Mouse (Mus musculus) kidney, adult 18-20 months (tissue): Measurements from ENCODE around the gene Slc26a3.

Source experiments
- DNase-seq: peaks from one replicate; pipeline ENCODE4 v3.0.0; 2021

Slc26a3 gene

DNA sequence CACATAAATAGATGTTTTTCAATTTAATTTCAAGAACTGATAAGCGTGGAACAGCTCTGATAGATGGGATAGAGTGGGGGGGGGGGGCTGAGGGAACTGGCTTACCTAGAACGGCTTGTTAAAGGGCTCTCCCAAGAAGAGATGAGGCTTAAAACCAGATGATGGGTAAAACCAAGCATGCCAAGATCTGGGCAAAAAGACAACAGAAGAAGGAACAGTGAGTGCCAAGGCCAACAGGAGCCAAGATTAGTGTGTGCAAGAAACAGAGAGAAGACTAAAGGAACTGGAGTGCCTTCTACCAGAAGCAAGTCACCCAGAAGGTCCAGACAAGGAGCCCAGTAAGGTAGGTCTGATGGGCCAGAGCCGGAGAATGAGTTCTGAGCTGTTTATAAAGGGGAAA, at the start of gene Slc26a3:
TSS of gene Slc26a3 (plus strand) at position 301 of the 400 bp plus-strand sequence.
- no peak for DNase-seq

DNA sequence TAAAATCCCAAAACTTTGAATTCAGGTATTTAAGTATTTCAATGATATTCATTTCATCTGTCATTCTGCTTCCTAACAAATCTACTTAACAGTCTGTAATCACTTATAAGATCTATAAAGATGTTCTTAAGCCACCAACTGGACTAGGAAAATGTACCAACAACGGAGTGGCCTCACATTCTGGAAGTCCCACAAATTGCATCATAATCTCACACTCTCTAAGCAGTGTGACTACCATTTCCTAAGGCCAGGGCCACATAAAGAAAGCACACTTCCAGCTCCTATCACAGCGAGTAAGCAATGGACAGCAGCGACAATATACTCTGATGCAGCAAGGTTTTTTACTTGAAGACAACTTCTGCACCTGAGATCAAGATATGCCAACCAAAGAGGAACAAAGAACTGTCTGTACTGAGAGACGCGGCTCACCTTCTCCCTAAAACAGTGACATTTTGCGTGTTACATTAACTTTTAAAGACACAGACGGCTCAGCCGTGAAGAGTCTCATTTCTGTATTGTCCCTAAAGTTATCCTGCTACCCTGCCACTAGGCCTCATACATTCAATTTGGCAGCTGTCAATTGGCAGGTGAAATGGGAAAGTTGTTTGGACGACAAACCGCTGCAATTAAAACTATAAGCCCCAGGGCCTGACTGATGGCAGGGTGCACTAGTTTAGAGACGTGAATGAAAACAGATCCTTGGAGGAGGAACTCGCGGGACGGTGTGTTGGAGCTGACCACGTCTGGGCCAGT, 40.3 kb upstream of the Slc26a3 start:
- DNase-seq: no peak

DNA sequence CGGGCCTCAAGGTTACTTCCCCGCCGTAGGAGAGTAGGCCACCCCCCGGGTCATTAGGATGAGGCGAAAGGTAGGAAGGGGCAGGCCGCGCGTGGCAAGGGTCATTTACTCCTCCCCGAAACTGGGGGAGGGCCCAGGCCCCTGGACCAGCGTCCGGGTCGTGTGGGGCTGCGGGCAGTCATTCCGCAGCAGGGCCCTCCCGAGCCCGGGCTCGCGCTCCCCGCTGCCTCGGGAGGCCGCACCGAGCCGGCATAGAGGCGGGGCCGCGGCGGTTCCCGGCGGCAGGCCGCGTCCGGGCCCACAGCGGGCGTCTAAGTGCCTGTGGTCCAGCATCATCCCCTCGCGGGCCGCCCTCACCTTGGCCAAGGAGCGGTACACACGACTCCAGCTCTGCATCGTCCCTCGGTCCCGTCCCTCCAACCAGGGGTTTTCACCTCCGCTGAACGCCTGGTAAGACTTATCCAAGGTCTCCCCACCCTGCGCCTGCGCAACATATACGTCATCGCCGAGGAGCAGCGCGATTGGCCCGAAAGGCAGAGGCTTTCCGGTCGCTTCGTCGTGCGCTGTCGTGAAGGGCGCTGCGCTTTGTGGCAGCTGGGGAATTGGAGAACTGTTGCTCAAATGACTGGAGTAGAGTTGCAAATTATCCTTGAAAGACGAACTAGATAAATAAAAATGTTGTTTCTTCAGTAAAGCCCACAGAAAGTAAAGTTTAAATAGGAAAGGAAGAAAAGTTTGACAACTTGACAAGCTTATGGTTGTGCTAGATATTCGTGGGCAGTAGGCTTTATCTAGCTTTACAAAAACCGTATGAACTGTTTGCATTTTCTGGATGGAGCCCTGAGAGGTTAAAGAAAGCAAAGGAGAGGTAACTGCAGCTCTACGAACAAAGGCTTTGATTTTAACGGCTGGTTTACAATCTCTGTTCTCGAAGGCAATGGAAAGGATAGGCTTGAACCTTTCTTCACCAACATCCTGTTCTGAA, 39.4 kb upstream of the Slc26a3 start, which contains the start of gene Dld:
TSS of gene Dld (minus strand) at position 510 of the 985 bp plus-strand sequence.
- DNase-seq: peak; percentile 97

DNA sequence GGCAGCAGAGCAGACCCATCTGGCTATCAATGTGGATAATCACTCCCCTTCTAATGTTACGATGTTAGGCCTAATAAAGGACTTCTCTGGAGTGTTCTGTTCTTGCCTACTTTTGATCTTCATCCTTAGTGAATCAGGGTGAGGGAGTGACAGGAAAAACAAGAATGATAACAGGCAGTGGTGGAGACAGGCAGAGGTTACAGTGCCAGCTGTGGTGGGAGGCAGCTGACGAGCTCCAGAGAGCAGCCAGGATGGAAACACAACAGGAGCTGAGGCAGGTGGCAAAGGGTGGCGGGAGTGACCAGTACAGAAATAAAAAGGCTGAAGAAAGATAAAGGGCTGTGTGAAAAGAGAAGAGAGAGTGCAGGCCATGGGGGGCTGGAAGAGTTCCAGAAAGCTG, 24.2 kb upstream of the Slc26a3 start:
- DNase-seq: no peak

DNA sequence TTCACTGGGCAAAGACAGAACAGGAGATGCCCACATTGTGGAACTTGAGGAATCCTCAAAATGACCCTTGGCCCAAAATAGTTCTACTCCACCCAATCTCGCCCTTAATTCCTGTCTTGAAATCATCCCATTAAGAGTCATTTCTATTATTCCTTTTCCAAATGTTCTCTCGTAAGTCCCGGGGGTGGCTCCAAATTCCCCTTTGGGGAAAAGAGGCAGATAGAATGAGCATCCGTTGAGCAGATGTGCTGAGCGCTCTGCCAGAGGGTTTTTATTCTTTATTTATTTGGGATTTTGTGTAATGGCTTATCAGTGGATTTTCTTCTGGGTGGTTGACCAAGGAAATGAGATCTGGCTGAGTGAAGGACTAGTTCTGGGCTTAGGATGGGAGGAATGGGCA, 22.9 kb upstream of the Slc26a3 start:
- DNase-seq: no peak

DNA sequence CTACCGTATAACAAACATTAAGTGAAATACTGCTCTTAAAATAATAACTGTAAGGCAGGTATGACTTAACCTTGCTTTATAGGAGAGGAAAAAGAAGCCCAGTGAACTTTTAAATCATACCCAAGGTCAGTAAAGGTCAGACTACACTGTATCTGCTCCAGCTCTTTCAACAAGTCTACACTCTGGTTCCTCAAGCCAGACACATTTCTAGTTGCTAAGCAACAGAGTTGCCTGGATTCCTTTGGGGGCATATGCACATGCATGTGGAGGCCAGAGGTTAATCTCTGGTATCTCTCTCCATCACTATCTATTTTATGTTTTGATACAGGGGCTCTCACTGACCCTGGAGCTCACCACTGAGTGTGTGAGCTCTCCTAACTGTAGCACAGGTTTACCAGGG, 21.6 kb upstream of the Slc26a3 start:
- DNase-seq: no peak

DNA sequence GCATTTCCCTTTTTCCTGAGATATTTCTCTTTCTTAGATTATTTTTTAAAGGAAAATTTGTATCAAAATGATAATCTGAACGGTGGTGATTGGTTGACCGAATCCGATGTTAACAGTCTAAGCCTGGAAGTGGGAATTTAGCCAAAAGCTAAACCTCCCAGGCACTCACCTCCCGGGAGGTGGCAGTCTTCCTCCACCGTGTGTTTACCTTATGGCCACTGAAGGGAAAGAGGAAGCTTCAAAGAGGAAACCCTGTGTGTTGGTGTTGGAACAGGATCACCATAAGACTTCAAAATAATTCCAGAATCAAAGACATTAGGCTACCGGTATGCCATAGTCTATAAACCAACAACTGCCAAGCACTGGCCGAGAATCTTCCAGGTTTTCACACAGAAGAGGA, 21.0 kb upstream of the Slc26a3 start:
- DNase-seq: no peak

DNA sequence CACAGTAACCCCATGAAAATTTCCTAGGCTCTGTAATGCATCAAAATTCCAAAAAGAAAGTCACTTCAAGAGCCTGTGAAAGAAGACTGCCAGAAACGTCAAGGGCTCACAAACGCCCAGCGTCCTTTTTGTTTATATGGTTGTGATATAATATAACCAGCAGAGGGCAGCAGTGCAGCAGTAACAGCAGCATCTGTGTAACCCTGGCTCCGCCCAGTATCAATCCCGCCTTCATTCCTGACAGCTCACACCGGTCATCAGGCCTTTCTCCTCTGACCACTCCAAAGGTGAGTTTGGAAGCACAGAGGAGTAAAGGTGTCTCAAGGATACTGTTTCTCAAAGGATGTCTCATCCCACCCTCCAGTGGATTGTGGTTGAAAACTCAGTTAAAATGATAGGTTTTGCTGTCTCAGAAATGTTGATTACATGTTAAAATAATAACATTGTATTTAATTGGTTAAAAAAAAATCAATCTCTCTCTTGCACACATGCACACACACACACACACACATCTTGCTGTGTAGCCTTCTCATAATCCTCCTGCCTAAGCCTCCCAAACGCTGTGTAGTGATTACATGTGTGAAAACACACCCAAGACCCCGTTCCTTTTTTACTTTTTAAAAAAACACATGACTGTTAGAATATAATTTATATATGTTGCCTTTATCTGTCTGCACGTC, 15.9 kb upstream of the Slc26a3 start:
- DNase-seq: peak; percentile 64

DNA sequence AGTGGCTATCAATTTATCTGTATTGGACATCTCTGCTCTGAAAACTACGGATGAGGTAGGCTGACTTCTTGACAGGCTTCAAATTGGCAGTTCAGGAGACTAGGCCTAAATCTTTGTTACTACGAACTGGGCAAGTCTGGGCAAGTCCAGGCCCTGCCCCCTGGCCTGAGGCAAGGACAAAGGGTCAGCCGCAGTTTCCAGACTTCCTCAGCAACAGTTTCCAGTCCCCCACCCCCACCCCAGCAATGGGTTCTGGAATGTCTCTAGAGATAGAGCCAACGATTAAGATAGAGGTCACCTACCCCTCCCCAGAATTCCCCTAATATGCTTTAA, 15.4 kb upstream of the Slc26a3 start:
- DNase-seq: no peak

DNA sequence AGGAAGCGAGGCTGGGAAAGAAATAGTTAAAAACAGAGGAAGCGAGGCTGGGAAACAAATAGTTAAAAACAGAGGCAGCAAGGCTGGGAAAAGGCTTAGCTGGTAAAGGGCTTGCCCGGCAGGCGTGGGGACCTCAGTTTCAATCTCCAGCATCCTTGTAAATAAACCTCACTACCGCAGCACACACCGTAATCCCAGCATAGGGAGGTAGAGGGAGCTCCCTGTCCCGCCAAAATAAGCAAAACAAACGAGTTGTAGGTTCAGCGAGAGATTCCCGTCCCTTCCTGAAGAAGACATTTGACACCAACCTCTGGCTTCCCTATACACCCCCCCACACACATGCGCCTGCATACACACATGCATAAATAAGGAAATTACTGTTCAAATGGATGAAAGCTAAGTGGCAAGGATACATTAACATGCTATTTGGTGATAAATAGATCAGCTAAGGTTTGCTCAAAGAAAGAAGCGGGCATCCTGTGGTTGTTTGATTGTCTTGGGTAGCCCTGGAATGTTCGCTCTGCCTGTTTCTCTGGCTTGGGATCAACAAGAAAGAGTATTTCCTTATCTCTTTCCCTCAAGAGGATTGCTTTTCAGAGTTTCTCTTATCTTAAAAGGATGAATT, 14.2 kb upstream of the Slc26a3 start:
- DNase-seq: peak; percentile 4

DNA sequence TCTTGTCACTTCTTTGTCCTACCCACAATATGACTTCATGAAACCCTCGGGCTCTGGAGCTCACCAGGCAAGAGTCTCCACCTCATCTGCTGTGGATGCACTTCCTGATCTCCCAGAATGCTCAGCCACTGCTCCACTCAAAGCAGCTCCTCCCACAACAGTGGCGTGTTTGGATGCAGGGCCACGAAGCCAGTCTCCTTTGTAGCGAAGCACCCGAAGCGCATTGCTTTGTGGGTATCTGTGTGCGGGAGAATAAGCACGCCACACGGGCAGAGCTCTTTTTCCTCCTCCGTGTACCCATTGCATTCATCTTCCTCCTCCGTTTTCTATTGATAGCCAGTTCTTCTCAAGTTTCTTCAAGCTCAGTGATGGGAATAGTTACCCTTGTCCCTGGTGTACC, 13.4 kb upstream of the Slc26a3 start:
- no peak for DNase-seq

DNA sequence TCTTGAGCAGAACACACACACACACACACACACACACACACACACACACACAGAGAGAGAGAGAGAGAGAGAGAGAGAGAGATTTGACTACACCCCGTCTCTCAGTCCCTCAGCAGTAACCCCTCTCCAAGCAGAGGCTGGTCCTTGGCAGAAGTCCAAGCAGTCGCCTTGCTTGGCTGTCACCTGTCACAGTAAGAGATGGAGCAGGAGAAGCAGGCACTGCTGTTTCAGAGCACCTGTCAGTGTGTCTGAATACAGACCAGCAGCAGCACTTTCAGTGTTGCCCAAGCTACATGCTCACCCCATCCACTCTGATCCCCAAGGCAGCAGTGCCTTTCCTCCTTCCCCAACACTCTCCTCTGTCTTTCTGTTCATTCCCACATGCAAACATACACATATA, 9.8 kb upstream of the Slc26a3 start:
- no peak for DNase-seq

DNA sequence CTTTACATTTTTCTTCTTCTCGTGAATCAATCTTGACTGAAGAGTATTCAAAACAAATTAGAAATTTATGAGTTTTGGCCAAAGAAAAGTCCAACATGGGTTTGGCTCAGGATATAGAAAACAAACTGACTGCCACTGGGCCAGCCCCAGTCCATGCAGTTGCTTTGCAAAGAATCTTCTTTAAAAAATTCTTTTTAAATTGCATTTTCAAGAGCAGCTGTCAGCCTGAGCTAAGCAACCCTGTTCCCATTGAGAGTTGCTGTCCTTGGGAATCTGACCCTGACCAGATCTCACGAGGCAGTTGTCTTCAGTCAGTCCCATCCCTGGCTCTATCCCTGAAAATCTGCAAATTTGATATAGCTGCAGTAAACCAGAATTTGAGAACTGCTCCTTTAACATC, 8.2 kb upstream of the Slc26a3 start:
- DNase-seq: no peak

DNA sequence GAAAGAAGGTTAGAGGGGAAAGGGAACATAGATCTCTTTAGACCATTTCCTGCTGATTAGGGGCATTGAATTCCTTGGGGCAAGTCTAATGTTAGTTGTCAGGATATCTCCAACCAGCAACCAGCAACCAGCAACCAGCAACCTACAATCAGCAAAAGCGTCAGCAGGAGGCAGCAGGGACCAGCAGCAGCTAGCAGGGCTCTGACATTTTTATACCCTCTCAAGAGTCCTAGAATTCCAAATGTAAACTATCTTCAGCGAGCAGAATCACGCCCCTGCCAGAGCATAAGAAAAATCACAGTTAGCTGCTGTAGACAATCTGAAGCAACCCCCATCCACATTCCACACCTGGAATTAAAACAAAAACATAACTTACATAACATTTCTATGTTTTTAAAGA, 3.4 kb upstream of the Slc26a3 start:
- DNase-seq: no peak

DNA sequence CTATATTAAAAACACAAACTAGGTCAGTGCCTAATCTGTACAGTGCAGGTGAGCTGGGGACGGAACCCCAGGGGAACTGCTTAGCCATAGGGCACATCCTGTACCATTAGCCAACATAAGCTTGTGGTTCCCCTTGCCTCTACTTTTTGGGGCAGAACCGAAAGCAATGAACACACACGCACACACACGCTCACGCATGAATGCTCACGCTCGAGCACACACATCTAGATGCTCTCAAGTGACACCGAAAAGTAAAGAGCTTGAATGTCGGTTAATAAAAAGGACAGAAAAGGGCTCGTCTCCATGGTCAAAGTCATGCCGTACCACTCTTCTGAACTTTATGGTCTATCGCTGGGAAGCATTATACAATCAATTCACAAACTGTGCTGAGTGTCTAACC, 1.0 kb downstream of the Slc26a3 start:
- no peak for DNase-seq

DNA sequence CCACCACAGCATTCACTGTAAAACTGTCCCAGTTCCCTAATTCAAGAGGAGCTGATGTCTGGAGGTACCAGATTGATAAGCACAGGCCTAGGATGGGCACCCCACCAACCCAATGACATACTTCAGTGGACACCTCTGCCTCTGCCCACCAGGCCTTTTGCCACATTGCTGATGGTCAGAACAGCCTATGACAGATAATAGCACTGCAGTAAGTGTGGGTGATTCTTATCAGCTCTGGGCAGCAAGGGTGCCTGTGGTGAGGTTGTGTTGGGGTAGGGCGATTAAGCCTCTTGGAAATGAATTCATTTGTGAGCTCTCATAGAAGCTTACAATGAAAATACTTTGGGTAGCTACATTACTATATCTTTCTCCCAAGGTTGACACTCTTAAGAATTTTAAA, 5.2 kb downstream of the Slc26a3 start:
- DNase-seq: no peak

DNA sequence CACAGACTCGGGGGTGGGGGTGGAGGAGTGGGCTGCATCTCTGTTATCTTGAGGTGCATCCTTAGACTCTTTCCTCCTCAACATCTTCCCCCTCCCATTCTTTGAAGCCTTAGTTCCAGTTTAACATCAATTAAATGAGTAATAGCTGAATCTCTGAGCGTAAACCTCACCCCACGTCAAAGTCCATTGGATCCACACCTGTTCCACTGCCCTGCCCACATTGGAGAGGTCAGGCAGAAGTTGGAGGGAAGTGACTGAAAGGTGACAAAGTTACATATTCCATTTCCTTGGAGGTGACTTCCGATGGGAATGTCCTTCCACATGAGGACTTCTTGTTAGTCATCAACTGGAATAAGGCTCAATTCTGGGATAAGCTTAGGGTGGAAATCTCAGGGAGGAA, 7.0 kb downstream of the Slc26a3 start:
- DNase-seq: no peak

DNA sequence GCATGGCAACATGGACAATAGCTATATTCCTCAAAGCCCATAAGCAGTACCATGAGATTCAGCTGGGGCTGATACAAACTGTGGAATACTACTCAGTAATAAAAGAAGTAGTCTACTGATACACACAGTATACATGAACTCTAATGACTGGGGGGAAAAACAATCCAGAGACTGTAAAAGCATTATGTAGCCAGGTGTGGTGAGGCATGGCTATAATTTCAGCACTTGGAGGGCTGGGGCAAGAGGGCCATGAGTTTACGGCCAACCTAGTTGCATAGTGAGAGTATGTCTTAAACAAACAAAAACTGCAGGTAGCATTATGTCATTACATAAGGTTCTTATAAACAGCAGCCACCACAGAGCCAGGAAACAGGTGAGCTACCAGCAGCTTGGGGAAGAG, 10.2 kb downstream of the Slc26a3 start:
- no peak for DNase-seq

DNA sequence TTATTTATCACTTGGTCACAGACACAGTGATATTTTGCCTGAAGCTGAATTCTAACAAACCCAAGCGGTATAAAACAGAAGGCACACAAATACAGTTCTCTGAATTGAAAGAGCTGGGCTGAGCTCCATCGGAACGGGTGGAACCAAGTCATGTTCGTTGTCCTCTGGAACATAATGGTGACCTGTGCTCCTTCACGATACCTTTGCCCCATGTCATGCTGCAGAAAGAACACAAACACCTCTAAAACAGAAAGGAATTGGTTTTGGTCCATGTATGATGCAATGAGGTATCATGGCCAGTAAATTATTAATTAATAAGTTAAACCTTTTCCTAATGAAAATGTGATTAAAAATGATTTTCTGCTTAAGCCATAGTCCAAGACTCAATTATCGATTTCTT, 11.3 kb downstream of the Slc26a3 start:
- DNase-seq: no peak

DNA sequence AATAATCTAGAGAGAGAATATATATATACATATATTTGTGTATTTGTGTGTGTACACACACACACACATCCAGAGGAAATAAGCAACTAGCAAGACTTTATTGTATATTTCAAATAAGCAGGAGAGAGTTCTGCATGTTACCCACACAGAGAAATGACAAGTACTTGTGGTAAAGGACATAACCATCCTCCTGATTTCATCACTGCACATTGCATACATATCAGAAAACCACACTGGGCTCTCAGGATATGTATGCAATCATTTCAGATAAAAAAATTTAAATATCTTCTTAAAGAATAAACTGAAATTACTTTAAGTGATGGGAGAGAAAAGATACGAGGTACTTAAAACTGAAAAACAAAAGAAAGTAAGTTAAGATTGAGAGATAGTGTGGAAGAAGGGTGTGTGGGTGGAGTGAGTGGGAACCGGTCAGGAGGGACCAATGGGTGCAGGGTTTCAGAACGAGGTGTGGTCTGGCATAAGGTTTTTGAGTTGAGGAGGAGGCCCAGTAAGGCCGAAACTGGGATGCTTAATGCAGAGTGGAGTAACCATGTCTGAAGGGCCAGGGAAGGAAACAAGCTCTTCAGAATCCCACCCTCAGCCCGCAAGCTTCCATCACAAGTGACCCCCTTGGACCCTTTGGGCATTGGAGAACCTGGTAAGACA, 14.0 kb downstream of the Slc26a3 start:
- DNase-seq: no peak

DNA sequence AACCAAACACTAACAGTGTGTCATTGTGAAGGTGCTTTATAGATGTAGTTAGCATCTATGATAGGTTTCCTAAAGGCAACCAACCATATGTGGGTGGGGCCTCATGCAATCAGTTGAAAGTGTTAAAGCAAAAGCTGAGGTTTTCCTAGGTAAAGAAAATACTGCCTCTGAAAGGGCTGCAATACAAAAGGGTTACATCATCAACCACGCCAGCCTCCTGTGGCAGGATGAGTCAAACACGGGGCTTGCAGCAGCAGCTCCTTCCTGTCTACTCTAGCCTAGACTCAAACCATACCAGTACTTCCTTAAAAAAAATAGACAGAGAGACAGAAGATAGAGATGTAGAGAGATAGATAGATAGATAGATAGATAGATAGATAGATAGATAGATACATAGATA, 25.3 kb downstream of the Slc26a3 start:
- DNase-seq: no peak

DNA sequence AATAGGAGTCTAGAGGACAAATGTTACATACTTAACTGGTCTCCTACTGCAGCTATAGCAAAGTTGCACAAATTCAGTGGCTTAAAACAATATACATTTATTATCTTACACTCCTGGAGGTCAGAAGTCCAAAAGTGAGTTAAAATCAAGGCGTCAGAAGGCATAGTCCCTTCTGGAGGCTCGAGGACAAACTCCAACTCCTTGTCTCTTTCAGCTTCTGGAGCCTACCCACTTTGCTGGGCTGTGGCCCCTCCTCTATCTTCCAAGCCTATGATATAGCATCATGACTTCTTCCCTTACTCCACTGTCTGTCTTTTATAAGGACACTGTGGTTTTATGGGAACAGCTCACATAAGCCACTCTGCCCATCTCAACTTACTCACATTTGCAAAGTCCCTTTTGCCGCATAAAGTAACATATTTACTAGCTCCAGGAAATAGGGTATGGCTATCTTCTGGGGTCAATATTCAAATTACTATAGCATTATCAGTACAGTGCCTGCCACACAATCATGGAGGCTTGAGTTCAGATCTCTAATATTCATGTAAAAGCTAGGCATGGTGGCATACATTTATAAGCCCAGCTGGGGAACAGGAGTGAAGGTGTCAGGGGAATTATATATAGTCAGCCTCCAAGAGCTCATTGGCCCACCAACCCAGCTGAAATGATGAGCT, 31.4 kb downstream of the Slc26a3 start:
- DNase-seq: no peak
